ENCODE assay signal across 7 mouse cellular contexts in the genomic region with DNA sequence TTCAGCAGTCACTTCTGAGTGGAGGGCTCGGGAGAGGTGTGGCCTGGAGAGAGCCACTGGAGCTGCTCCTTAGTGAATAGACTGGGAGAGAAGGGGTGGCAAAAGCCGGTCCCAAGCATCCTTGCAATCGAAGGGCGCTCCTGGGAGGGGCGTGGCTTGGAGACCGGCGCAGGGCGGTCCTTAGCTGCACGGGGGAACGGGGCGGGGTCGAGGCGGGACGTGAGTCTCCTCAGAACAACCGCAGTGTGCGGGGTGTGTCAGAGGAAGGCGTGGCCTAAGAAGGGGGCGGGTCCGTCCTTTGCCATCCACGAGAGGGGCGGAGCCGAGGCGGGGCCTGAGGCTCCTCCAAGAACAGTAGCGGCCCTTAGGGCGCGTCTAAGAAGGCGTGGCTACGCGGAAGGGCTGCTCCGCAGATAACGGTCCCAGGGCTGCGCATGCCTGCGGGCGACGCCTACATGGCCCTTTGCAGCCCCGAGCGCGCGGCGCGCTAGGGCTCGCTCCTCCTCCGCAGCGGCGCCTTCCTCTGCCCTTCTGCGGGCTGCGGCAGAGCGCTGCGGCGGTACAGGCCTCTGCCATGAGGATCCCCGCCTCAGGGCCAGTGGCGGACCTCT. TPM values are rescaled to one million over a fixed set of nuclear protein-coding genes. Genes with fewer than 3 reads are reported as not detected.
DNase-seq lines count a peak whose midpoint lies in the region; ATAC-seq and TF ChIP-seq lines count a peak whose summit lies in the region.

No protein-coding gene starts in this region.

- H3K36me3 ChIP-seq in embryonic facial prominence, embryonic 11.5 days (replicated peaks; ENCODE audit: control insufficient read depth, insufficient read depth, low read depth, low read length) = no peaks in the 10 kb centered on the region
- no peaks in the 10 kb centered on the region for H3K36me3 ChIP-seq in limb, embryonic 11.5 days (ENCODE audit: control insufficient read depth, insufficient read depth, low read length)
- H3K36me3 ChIP-seq in midbrain, embryonic 15.5 days (replicated peaks) = no peaks in the 10 kb centered on the region
- no peaks in the 10 kb centered on the region for H3K36me3 ChIP-seq in spleen, adult 2 months (ENCODE audit: control insufficient read depth, insufficient read depth, low read length)

- H3K27ac ChIP-seq in embryonic facial prominence, embryonic 11.5 days (replicated peaks; ENCODE audit: low read depth, low read length) = peak overlapping the region; percentile 66
- H3K27ac ChIP-seq in limb, embryonic 11.5 days (replicated peaks; ENCODE audit: low read depth, low read length) = peak overlapping the region; percentile 66; the same call in 1 of the 2 replicates
- peak overlapping the region; percentile 88 for H3K27ac ChIP-seq in midbrain, embryonic 15.5 days
- H3K27ac ChIP-seq in spleen, adult 2 months (ENCODE audit: insufficient read depth, low read length) = peak overlapping the region; percentile 90

- DNase-seq in adrenal gland, postnatal 14 days = peak; percentile 100
- peak; percentile 100 for DNase-seq in embryonic facial prominence, embryonic 11.5 days (ENCODE audit: low spot score)
- DNase-seq in heart, adult 11 months = peak; percentile 100
- DNase-seq in kidney, adult 18-20 months = peak; percentile 99
- peak; percentile 100 for DNase-seq in limb, embryonic 11.5 days (ENCODE audit: low spot score)
- DNase-seq in spleen, adult 2 months (ENCODE audit: low read depth in 1 of 2, low spot score in 2 of 2) = peak; percentile 98 to 100

- under 1% methylated on average over 52 of the region's 52 CpGs for WGBS in embryonic facial prominence, embryonic 11.5 days
- WGBS in limb, embryonic 11.5 days = under 1% methylated on average over 51 of the region's 52 CpGs
- WGBS in midbrain, embryonic 15.5 days = under 1% methylated on average over 51 of the region's 52 CpGs
- 1% methylated on average over 51 of the region's 52 CpGs for WGBS in spleen, adult 2 months

- ATAC-seq in embryonic facial prominence, embryonic 11.5 days (replicated peaks; ENCODE audit: insufficient number of reproducible peaks, low FRiP score, low TSS enrichment, low read depth) = peak; percentile 98
- ATAC-seq in limb, embryonic 11.5 days (ENCODE audit: insufficient number of reproducible peaks, low FRiP score, low TSS enrichment, low read depth) = peak; percentile 99
- peak; percentile 98 for ATAC-seq in midbrain, embryonic 15.5 days (replicated peaks)

- H3K27me3 ChIP-seq in embryonic facial prominence, embryonic 11.5 days (ENCODE audit: control insufficient read depth, insufficient read depth, low read length) = no peaks in the 10 kb centered on the region
- no peaks in the 10 kb centered on the region for H3K27me3 ChIP-seq in limb, embryonic 11.5 days (ENCODE audit: control insufficient read depth, insufficient read depth, low read length)
- H3K27me3 ChIP-seq in midbrain, embryonic 15.5 days (replicated peaks) = no peaks in the 10 kb centered on the region
- H3K27me3 ChIP-seq in spleen, adult 2 months (ENCODE audit: control insufficient read depth, insufficient read depth, low read length) = no peaks in the 10 kb centered on the region

- no peaks in the 10 kb centered on the region for H3K9me3 ChIP-seq in embryonic facial prominence, embryonic 11.5 days (replicated peaks; ENCODE audit: control insufficient read depth, low read length)
- H3K9me3 ChIP-seq in limb, embryonic 11.5 days (ENCODE audit: control insufficient read depth, low read length) = no peaks in the 10 kb centered on the region
- no peaks in the 10 kb centered on the region for H3K9me3 ChIP-seq in midbrain, embryonic 15.5 days

- peak overlapping the region; percentile 80 for H3K4me3 ChIP-seq in embryonic facial prominence, embryonic 11.5 days (ENCODE audit: low read depth, low read length)
- H3K4me3 ChIP-seq in limb, embryonic 11.5 days (ENCODE audit: low read depth, low read length) = peak overlapping the region; percentile 63
- H3K4me3 ChIP-seq in midbrain, embryonic 15.5 days = peak overlapping the region; percentile 65
- peak overlapping the region; percentile 96 for H3K4me3 ChIP-seq in spleen, adult 2 months (ENCODE audit: extremely low read depth, insufficient read depth, insufficient read length)

- H3K9ac ChIP-seq in embryonic facial prominence, embryonic 11.5 days (replicated peaks; ENCODE audit: low read length) = peak overlapping the region; percentile 75
- H3K9ac ChIP-seq in limb, embryonic 11.5 days (ENCODE audit: low read length) = peak overlapping the region; percentile 66
- H3K9ac ChIP-seq in midbrain, embryonic 15.5 days = peak overlapping the region; percentile 64

- H3K4me2 ChIP-seq in embryonic facial prominence, embryonic 11.5 days (ENCODE audit: low read depth, low read length) = peak overlapping the region; percentile 79
- peak overlapping the region; percentile 51 for H3K4me2 ChIP-seq in limb, embryonic 11.5 days (ENCODE audit: low read depth, severe bottlenecking)
- H3K4me2 ChIP-seq in midbrain, embryonic 15.5 days = peak overlapping the region; percentile 48

- no peak for TF ChIP-seq CTCF in spleen, adult 2 months (IDR thresholded peaks at IDR 0.05; ENCODE audit: extremely low read depth, insufficient read depth, insufficient read length, insufficient replicate concordance)

- TF ChIP-seq POLR2A in spleen, adult 2 months (IDR thresholded peaks at IDR 0.05; ENCODE audit: low read depth, low read length) = peak; percentile 59

- no peaks in the 10 kb centered on the region for H3K4me1 ChIP-seq in embryonic facial prominence, embryonic 11.5 days (ENCODE audit: control insufficient read depth, insufficient read depth, low read length)
- no peaks in the 10 kb centered on the region for H3K4me1 ChIP-seq in limb, embryonic 11.5 days (ENCODE audit: control insufficient read depth, insufficient read depth, low read length)
- peaks cover 24% of the 10 kb centered on the region for H3K4me1 ChIP-seq in midbrain, embryonic 15.5 days
- H3K4me1 ChIP-seq in spleen, adult 2 months (ENCODE audit: control insufficient read depth, insufficient read depth, insufficient read length) = no peaks in the 10 kb centered on the region

RNA-seq across cellular contexts. Expression of a gene that starts 34.4 kb away (rescaled TPM):
- 8.7 and 10.2 TPM in 2 replicates for total RNA-seq in adrenal gland, postnatal 14 days (2021)
- polyA plus RNA-seq in embryonic facial prominence, embryonic 11.5 days (2014; fragmentation: Nextera tagmentation; extraction: Ambion mirVana) = 3.0 and 3.1 TPM in 2 replicates
- polyA plus RNA-seq in limb, embryonic 11.5 days (2014; fragmentation: Nextera tagmentation; extraction: Ambion mirVana) = 3.1 and 3.5 TPM in 2 replicates
- 7.1 and 8.4 TPM in 2 replicates for polyA plus RNA-seq in midbrain, embryonic 15.5 days (2015; fragmentation: Nextera tagmentation; extraction: Ambion mirVana)
- polyA plus RNA-seq in spleen, adult 2 months (2012; rRNA removed) = 0.88 and 1.2 TPM in 2 replicates

Comparison
In these comparisons a context has a peak if more than half of its experiments do, and no peak if none do; other contexts are left out.
1. Peak in every context shown above with its lines: DNase-seq, ATAC-seq, H3K4me3 ChIP-seq and H3K27ac ChIP-seq.